Mouse (Mus musculus): ENCODE measurements at regions not wholly inside any gene's neighbourhood (a gene's known extent, or its start where the extent isn't known, plus 50 kb on each side); places are given as distances from the start of the nearest gene placed in this dataset.
"Not testable (repeated sequence)": the region's sequence is repeated elsewhere in the genome, so short reads cannot be mapped to it uniquely, and the experiment has no call there.

DNA sequence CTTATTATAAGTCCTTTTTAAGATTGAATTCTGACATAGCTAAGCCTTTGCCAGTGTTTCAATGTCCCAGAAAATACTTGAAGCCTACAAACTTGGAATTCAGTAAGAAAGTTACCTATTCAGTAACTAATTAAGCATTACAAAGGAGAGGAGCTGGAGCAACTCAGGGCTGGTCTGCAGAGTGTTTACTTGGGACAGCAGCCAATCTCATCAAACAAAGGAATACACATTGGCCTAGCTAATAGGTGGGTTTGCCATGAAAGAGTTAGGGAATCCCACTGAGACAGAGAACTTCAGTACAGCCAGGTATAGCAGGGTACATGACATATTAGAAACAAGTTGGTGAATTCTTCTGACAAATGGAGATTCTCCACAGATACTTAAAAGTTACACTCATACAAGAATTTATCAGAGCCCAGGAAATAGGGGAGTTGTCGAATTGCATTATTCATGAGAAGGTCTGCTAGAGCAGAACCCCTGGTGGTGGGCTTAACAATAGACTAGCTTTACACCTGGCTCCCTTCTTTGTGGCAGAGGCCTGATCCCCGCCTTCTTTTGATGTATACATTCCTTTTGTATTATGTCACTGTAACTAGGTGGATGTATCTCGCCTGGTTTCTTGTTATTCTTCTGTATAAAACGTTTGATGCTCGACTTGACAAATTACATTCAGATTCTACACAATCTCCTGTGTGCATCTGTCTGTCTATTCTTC is 525.2 kb downstream of the 4930447F04Rik start:
- intact Hi-C loops (cut with DNase I); DNase-seq (ENCODE audit: extremely low spot score in 1 of 2, low spot score in 2 of 2): not testable (repeated sequence)

DNA sequence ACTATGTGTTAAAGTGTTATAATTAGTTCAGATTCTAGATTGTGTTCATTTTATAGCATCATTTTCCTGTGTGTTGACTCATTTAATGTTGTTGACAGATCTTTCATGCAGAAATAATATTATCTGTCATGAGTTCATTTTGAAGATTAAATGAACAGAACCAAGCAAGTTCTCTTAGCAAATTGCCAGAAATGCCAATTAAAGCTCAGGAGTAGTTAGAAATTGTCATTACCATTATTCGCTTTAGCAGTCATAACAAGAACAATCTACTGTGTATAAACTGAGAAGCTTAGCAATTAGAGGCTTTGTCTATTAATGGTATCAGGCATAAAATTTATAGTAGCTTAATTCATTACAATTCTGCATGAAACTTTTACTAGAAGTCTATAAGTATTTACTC is 534.2 kb downstream of the 4930447F04Rik start:
- intact Hi-C loops (cut with DNase I), result no loop called here
- no peak for DNase-seq (ENCODE audit: extremely low spot score in 1 of 2, low spot score in 2 of 2)

DNA sequence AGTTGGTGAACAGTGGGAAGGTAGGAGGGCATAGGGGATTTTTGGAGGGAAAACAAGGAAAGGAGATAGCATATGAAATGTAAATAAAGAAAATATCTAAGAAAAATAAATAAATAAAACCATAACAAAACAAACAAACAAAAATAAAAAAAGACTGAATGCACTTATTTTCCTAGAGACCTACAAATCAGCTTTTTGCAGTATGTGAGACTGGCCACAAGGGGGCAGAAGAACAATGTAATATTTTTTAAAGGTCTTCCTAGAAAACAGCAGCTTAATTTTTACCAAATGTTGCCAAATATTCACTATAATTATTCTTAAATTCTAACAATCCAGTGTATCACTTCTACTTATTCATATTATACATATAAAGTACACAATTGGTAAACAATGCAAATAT is 569.4 kb downstream of the 4930447F04Rik start:
- intact Hi-C loops (cut with DNase I), result no loop called here

DNA sequence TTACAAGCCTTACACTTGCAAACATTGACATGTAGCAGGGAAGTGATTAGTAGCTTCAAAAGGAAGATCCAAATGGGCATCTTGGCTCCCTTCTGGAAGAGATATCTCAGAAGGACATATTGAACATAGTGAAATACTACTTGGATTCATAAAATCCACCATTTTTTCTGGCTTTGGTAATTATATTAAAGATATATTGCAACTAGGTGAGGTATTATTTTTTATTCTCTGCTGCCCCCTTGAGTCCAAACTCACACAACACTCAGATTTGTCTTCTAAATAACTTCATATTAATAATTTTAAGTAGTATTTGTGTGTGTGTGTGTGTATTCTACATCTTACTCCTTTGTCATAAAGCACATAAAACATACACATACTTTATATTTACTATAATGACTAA is 588.5 kb downstream of the 4930447F04Rik start:
- DNase-seq (ENCODE audit: extremely low spot score in 1 of 2, low spot score in 2 of 2), result peak in 1 of 2 experiments; percentile 9
- intact Hi-C loops (cut with DNase I), result no loop called here

More for the DNA sequence above, 569.4 kb downstream of the 4930447F04Rik start:
- DNase-seq (ENCODE audit: extremely low spot score in 1 of 2, low spot score in 2 of 2), result peak in 1 of 2 experiments; percentile 23

All from left cerebral cortex, postnatal 10 days (tissue).